Mouse (Mus musculus) cerebellum, adult 18-20 months (tissue): ENCODE measurements around the gene Gm21725.
"Not testable (repeated sequence)": the region's sequence is repeated elsewhere in the genome, so short reads cannot be mapped to it uniquely, and the experiment has no call there.

Experiments
- DNase-seq, 2 experiments: peaks; one replicate each; pipeline ENCODE4 v3.0.0; 2021

The Gm21725 gene

DNA sequence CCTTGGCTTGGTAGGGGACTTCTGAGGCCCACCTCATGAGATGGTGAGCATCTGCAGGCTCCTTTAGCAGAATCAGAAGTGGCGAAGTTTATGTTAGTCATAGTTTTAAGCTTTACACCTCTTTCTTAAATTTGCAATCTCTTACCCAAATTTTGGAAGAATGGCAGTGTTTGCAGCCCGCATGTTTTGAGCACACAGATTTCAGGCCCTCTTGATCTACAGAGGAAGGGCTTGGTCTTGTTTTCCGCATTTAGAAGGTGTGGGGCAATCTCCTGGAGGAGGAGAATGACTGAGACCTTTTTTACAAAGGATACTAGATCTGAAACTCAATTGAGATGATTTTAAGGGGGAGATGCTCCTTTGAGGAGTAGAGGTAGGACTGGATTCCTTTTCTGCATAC, at the start of gene Gm21725:
Gene Gm21725 (minus strand): TSS at position 101 of the 400 bp plus-strand sequence.
- DNase-seq: not testable (repeated sequence)
